Mouse (Mus musculus) CH12.LX (cell line): ENCODE results near the gene Cfap20. TPM values are rescaled to one million over a fixed set of nuclear protein-coding genes. Genes with fewer than 3 reads are reported as not detected.

Source experiments
- DNase-seq: peaks from one replicate; pipeline ENCODE4 v3.0.0-alpha.2; 2013; ENCODE audit errors: extremely low read depth
- H3K27ac ChIP-seq: 2 replicates; pipeline ENCODE4 v1.5.1; 2012; ENCODE audit warnings: low read depth, mild to moderate bottlenecking, control low read depth, moderate library complexity; ENCODE audit not compliant: insufficient read depth
- H3K27me3 ChIP-seq: replicated peaks from 2 replicates; pipeline ENCODE3; 2012; ENCODE audit warnings: inconsistent platforms
- H3K36me3 ChIP-seq, 2 experiments: replicated peaks in 1 of 2; 2 replicates each; pipeline versions ENCODE3 to v1.6.1; 2012; ENCODE audit warnings: inconsistent platforms in 1 of 2, low read length in 1 of 2, mild to moderate bottlenecking in 1 of 2, mixed read lengths in 1 of 2, moderate library complexity in 1 of 2; ENCODE audit not compliant: control insufficient read depth in 1 of 2, insufficient read depth in 1 of 2
- H3K4me1 ChIP-seq, 2 experiments: 2 replicates each; pipeline ENCODE4 v1.6.1; 2012; ENCODE audit warnings: inconsistent platforms in 1 of 2, moderate library complexity in 1 of 2; ENCODE audit not compliant: insufficient read depth in 2 of 2, control insufficient read depth in 1 of 2
- H3K4me2 ChIP-seq: 2 replicates; pipeline ENCODE4 v1.6.1; 2012; ENCODE audit warnings: low read depth, mild to moderate bottlenecking, control low read depth; ENCODE audit not compliant: poor library complexity, insufficient read depth, severe bottlenecking
- H3K4me3 ChIP-seq, 3 experiments: fragments of 150-350 bp in 1 of 3; sonication (generic) in 1 of 3; replicated peaks in 1 of 3; 2 replicates each; pipeline versions ENCODE3 to v1.5.1; 2011 to 2012; ENCODE audit warnings: low read depth in 2 of 3, low read length in 2 of 3, mild to moderate bottlenecking in 2 of 3, moderate library complexity in 2 of 3, control low read depth in 1 of 3, improper control_type of control experiment in 1 of 3, inconsistent platforms in 1 of 3, mixed read lengths in 1 of 3; ENCODE audit not compliant: poor library complexity in 1 of 3
- H3K79me2 ChIP-seq: replicated peaks from 2 replicates; pipeline ENCODE4 v1.6.1; 2012; ENCODE audit warnings: mild to moderate bottlenecking, moderate library complexity; ENCODE audit not compliant: control insufficient read depth, poor library complexity, insufficient read depth, severe bottlenecking; ENCODE audit errors: extremely low read depth
- H3K9ac ChIP-seq: 2 replicates; pipeline ENCODE4 v1.6.1; 2012; ENCODE audit warnings: low read depth, mild to moderate bottlenecking, control low read depth, moderate library complexity; ENCODE audit not compliant: insufficient read depth
- H3K9me3 ChIP-seq: replicated peaks from 2 replicates; pipeline ENCODE3; 2012; ENCODE audit warnings: low read length, inconsistent platforms, mixed read lengths
- CHD1 ChIP-seq: IDR thresholded peaks from 2 replicates; pipeline ENCODE4 v1.6.1; 2012; ENCODE audit warnings: low read depth, low read length, improper control_type of control experiment, inconsistent platforms
- CHD2 ChIP-seq: IDR thresholded peaks from 2 replicates; pipeline ENCODE4 v1.6.1; 2011; ENCODE audit warnings: low read length, improper control_type of control experiment
- ELF1 ChIP-seq: IDR thresholded peaks from 2 replicates; pipeline ENCODE4 v1.6.1; 2014; ENCODE audit warnings: low read depth, mild to moderate bottlenecking, inconsistent platforms, low read length, improper control_type of control experiment
- EP300 ChIP-seq: IDR thresholded peaks from 2 replicates; pipeline ENCODE4 v1.6.1; 2011; ENCODE audit warnings: low read length, improper control_type of control experiment
- ETS1 ChIP-seq: conservative IDR thresholded peaks from 2 replicates; pipeline ENCODE4 v1.6.1; 2012; ENCODE audit warnings: low read depth, mild to moderate bottlenecking, inconsistent platforms, low read length, improper control_type of control experiment, moderate library complexity
- IRF4 ChIP-seq: IDR thresholded peaks from 2 replicates; pipeline ENCODE4 v1.6.1; 2014; ENCODE audit warnings: low read depth, mild to moderate bottlenecking, inconsistent platforms, low read length, improper control_type of control experiment
- JUND ChIP-seq: conservative IDR thresholded peaks from 2 replicates; pipeline ENCODE4 v1.6.1; 2011; ENCODE audit warnings: low read depth, low read length, improper control_type of control experiment
- MAFK ChIP-seq: IDR thresholded peaks from 2 replicates; pipeline ENCODE4 v1.6.1; 2011; ENCODE audit warnings: low read length, improper control_type of control experiment; ENCODE audit not compliant: insufficient replicate concordance
- MAX ChIP-seq: IDR thresholded peaks from 2 replicates; pipeline ENCODE4 v1.6.1; 2011; ENCODE audit warnings: low read length, improper control_type of control experiment
- MEF2A ChIP-seq: IDR thresholded peaks from 2 replicates; pipeline ENCODE4 v1.6.1; 2014; ENCODE audit warnings: low read depth, mild to moderate bottlenecking, inconsistent platforms, low read length, improper control_type of control experiment, borderline replicate concordance
- PAX5 ChIP-seq: IDR thresholded peaks from 2 replicates; pipeline ENCODE4 v1.6.1; 2012; ENCODE audit warnings: low read length, inconsistent platforms, mixed read lengths
- POLR2AphosphoS2 ChIP-seq: IDR thresholded peaks from 2 replicates; pipeline ENCODE4 v1.6.1; 2011; ENCODE audit warnings: low read depth, low read length, improper control_type of control experiment
- SIN3A ChIP-seq: IDR thresholded peaks from 2 replicates; pipeline ENCODE4 v1.6.1; 2012; ENCODE audit warnings: low read length, improper control_type of control experiment, inconsistent platforms
- TCF12 ChIP-seq: IDR thresholded peaks from 2 replicates; pipeline ENCODE4 v1.6.1; 2014; ENCODE audit warnings: low read depth, mild to moderate bottlenecking, inconsistent platforms, low read length, improper control_type of control experiment
- UBTF ChIP-seq: IDR thresholded peaks from 2 replicates; pipeline ENCODE4 v1.6.1; 2012; ENCODE audit warnings: low read depth, mild to moderate bottlenecking, inconsistent platforms, low read length, improper control_type of control experiment, moderate library complexity
- ZKSCAN1 ChIP-seq: IDR thresholded peaks from 2 replicates; pipeline ENCODE4 v1.6.1; 2012; ENCODE audit warnings: low read depth, inconsistent platforms, low read length, improper control_type of control experiment, borderline replicate concordance
- ZNF384 ChIP-seq: IDR thresholded peaks from 2 replicates; pipeline ENCODE4 v1.6.1; 2012; ENCODE audit warnings: low read depth, low read length, improper control_type of control experiment, inconsistent platforms
- dilution Hi-C: fragments of 300-500 bp; cut with MboI; formaldehyde crosslinking; loops from 2 replicates; pipeline ENCODE4 v1.14.3; 2020; ENCODE audit warnings: low sequenced_read_pairs; ENCODE audit not compliant: extremely low pct_unique_long_range_greater_than_20kb, extremely low pct_ligation_motif_present
- in situ Hi-C: fragments of 300-500 bp; cut with MboI; formaldehyde crosslinking; loops from 3 replicates; pipeline ENCODE4 v1.14.3; 2019; ENCODE audit warnings: low sequenced_read_pairs, low pct_ligation_motif_present, low pct_unique_long_range_greater_than_20kb, mixed read lengths
- polyA plus RNA-seq: library from polyadenylated mRNA; unstranded; fragments of >175 nt; gene quantifications from 2 replicates; pipeline ENCODE4 v1.2.1, GENCODE M21; 2012; ENCODE audit warnings: low read depth; ENCODE audit not compliant: insufficient read length
- total RNA-seq, 2 experiments: library from RNA; depleted of rRNA; stranded (reverse); fragments of 300-350 nt in 1 of 2; fragments of >200 nt in 1 of 2; gene quantifications; 2 replicates each; pipeline ENCODE4 v1.2.3; 2012 to 2014

Gene Cfap20
- total and polyA plus RNA-seq, 3 experiments: 53.4 to 93.0 (median 57.2) TPM

GRCm38 (mm10) chr8:95433124-95433523, 1.5 kb downstream of the Cfap20 start:
- H3K27me3 ChIP-seq: no peaks in the 10 kb centered on the region
- H3K4me1 ChIP-seq: peaks cover 9 to 44% of the 10 kb centered on the region in 2 experiments
- H3K36me3 ChIP-seq: peaks cover 0 to 16% of the 10 kb centered on the region in 2 experiments
- dilution Hi-C loops (no loop called here), in situ Hi-C loops (loop anchor here (10.0 kb wide), 1 partner anchor 68 kb away; no protein-coding TSS in a partner anchor)
- peak overlapping the region in 1 of 3 experiments; percentile 5 for H3K4me3 ChIP-seq
- peaks cover 29% of the 10 kb centered on the region for H3K79me2 ChIP-seq
- H3K9ac ChIP-seq: peak overlapping the region; percentile 90
- no peak for DNase-seq
- no peaks in the 10 kb centered on the region for H3K9me3 ChIP-seq
- TF ChIP-seq UBTF (no peak), CHD2 (no peak), MEF2A (no peak), ELF1 (no peak), ZNF384 (no peak), MAFK (no peak), SIN3A (no peak), TCF12 (no peak), JUND (no peak), CHD1 (no peak)
- peak overlapping the region; percentile 89 for H3K4me2 ChIP-seq
- no peak overlapping the region for H3K27ac ChIP-seq

GRCm38 (mm10) chr8:95432471-95432870, 2.2 kb downstream of the Cfap20 start:
- Histone ChIP-seq H3K4me1 (peaks cover 9 to 51% of the 10 kb centered on the region in 2 experiments), H3K36me3 (peaks cover 0 to 19% of the 10 kb centered on the region in 2 experiments), H3K27me3 (no peaks in the 10 kb centered on the region), H3K4me2 (no peak overlapping the region), H3K9ac (no peak overlapping the region), H3K27ac (no peak overlapping the region), H3K79me2 (peaks cover 29% of the 10 kb centered on the region), H3K4me3 (no peak overlapping the region), H3K9me3 (no peaks in the 10 kb centered on the region)
- dilution Hi-C loops (no loop called here), in situ Hi-C loops (loop anchor here (10.0 kb wide), 1 partner anchor 68 kb away; no protein-coding TSS in a partner anchor)
- TF ChIP-seq PAX5: no peak
- no peak for TF ChIP-seq UBTF
- no peak for TF ChIP-seq IRF4
- no peak for TF ChIP-seq POLR2AphosphoS2
- TF ChIP-seq ZNF384: no peak
- no peak for TF ChIP-seq ZKSCAN1
- no peak for TF ChIP-seq MAX
- no peak for TF ChIP-seq ETS1
- no peak for TF ChIP-seq EP300
- DNase-seq: no peak
